Mouse (Mus musculus): ENCODE data around the gene Wdr31. TPM values are rescaled to one million over a fixed set of nuclear protein-coding genes. Genes with fewer than 3 reads are reported as not detected.
"Not testable (repeated sequence)": the region's sequence is repeated elsewhere in the genome, so short reads cannot be mapped to it uniquely, and the experiment has no call there.

Wdr31 gene
- polyA plus RNA-seq, 1 experiment from 2014 or later, result 7.9 TPM

GRCm38 (mm10) chr4:62486162-62486696, 15.5 kb upstream of the Wdr31 start:
- Histone ChIP-seq H3K36me3 (ENCODE audit: control insufficient read depth, insufficient read depth, low read length) (no peaks in the 10 kb centered on the region), H3K4me1 (ENCODE audit: control insufficient read depth, insufficient read depth, low read length) (no peaks in the 10 kb centered on the region), H3K27me3 (ENCODE audit: control insufficient read depth, insufficient read depth, low read length) (no peaks in the 10 kb centered on the region), H3K4me3 (ENCODE audit: low read depth, low read length) (no peak overlapping the region), H3K27ac (ENCODE audit: low read depth, low read length) (no peak overlapping the region), H3K9me3 (ENCODE audit: control insufficient read depth, low read length) (no peaks in the 10 kb centered on the region), H3K9ac (ENCODE audit: low read length) (no peak overlapping the region), H3K4me2 (no peak overlapping the region)
- 89% methylated on average over 15 of the region's 15 CpGs for WGBS
- DNase-seq (ENCODE audit: low spot score, missing footprints) (no peak), ATAC-seq (ENCODE audit: low FRiP score) (no peak; the same call in 1 of the 2 replicates)

GRCm38 (mm10) chr4:62485450-62486161, 14.9 kb upstream of the Wdr31 start:
- WGBS, result 87% methylated on average over 8 of the region's 8 CpGs
- no peak for DNase-seq (ENCODE audit: low spot score, missing footprints)
- no peaks in the 10 kb centered on the region for H3K36me3 ChIP-seq (ENCODE audit: control insufficient read depth, insufficient read depth, low read length)

GRCm38 (mm10) chr4:62484928-62485327, 14.2 kb upstream of the Wdr31 start:
- H3K36me3 ChIP-seq (ENCODE audit: control insufficient read depth, insufficient read depth, low read length), result no peaks in the 10 kb centered on the region
- no peak overlapping the region for H3K27ac ChIP-seq (ENCODE audit: low read depth, low read length)
- H3K27me3 ChIP-seq (ENCODE audit: control insufficient read depth, insufficient read depth, low read length), result peaks cover 9% of the 10 kb centered on the region
- ATAC-seq (ENCODE audit: low FRiP score) (no peak), DNase-seq (ENCODE audit: low spot score, missing footprints) (no peak)
- 83% methylated on average over 3 of the region's 3 CpGs for WGBS
- no peak overlapping the region for H3K4me2 ChIP-seq
- no peak overlapping the region for H3K4me3 ChIP-seq (ENCODE audit: low read depth, low read length)
- H3K4me1 ChIP-seq (ENCODE audit: control insufficient read depth, insufficient read depth, low read length), result 0 out of 2 replicates have a peak, but pooled peaks cover 1% of the 10 kb centered on the region
- no peaks in the 10 kb centered on the region for H3K9me3 ChIP-seq (ENCODE audit: control insufficient read depth, low read length)
- H3K9ac ChIP-seq (ENCODE audit: low read length), result no peak overlapping the region

More at GRCm38 (mm10) chr4:62485450-62486161, 14.9 kb upstream of the Wdr31 start:
- no peak overlapping the region for H3K4me3 ChIP-seq (ENCODE audit: low read depth, low read length)
- H3K4me2 ChIP-seq, result no peak overlapping the region
- H3K27me3 ChIP-seq (ENCODE audit: control insufficient read depth, insufficient read depth, low read length), result peaks cover 2% of the 10 kb centered on the region; the same call in 1 of the 2 replicates
- ATAC-seq (ENCODE audit: low FRiP score), result no peak
- no peak overlapping the region for H3K27ac ChIP-seq (ENCODE audit: low read depth, low read length)
- no peaks in the 10 kb centered on the region for H3K9me3 ChIP-seq (ENCODE audit: control insufficient read depth, low read length)
- H3K4me1 ChIP-seq (ENCODE audit: control insufficient read depth, insufficient read depth, low read length), result no peaks in the 10 kb centered on the region
- no peak overlapping the region for H3K9ac ChIP-seq (ENCODE audit: low read length)

GRCm38 (mm10) chr4:62480709-62481605, 10.3 kb upstream of the Wdr31 start:
- H3K9me3 ChIP-seq (ENCODE audit: control insufficient read depth, low read length), result no peaks in the 10 kb centered on the region
- no peak overlapping the region for H3K4me3 ChIP-seq (ENCODE audit: low read depth, low read length)
- 55% methylated on average over 10 of the region's 10 CpGs for WGBS
- H3K9ac ChIP-seq (ENCODE audit: low read length), result no peak overlapping the region
- 0 out of 2 replicates have a peak, but pooled peaks cover 3% of the 10 kb centered on the region for H3K4me1 ChIP-seq (ENCODE audit: control insufficient read depth, insufficient read depth, low read length)
- H3K36me3 ChIP-seq (ENCODE audit: control insufficient read depth, insufficient read depth, low read length), result no peaks in the 10 kb centered on the region
- DNase-seq (ENCODE audit: low spot score, missing footprints) (no peak), ATAC-seq (ENCODE audit: low FRiP score) (peak; percentile 18; the same call in 1 of the 2 replicates)
- H3K27ac ChIP-seq (ENCODE audit: low read depth, low read length), result no peak overlapping the region
- no peak overlapping the region for H3K4me2 ChIP-seq
- H3K27me3 ChIP-seq (ENCODE audit: control insufficient read depth, insufficient read depth, low read length), result peaks cover 11% of the 10 kb centered on the region

GRCm38 (mm10) chr4:62479937-62480708, 9.4 kb upstream of the Wdr31 start, which contains the start of gene Bspry:
Gene Bspry, plus strand, starts transcription at chr4:62480053.
- peaks cover 11% of the 10 kb centered on the region for H3K27me3 ChIP-seq (ENCODE audit: control insufficient read depth, insufficient read depth, low read length)
- DNase-seq (ENCODE audit: low spot score, missing footprints) (peak; percentile 89), ATAC-seq (ENCODE audit: low FRiP score) (peak; percentile 76)
- peak within 1 kb of the TSS; percentile 37 for H3K4me3 ChIP-seq (ENCODE audit: low read depth, low read length)
- 3% methylated on average over 66 of the region's 71 CpGs for WGBS
- H3K27ac ChIP-seq (ENCODE audit: low read depth, low read length), result no peak within 1 kb of the TSS
- H3K36me3 ChIP-seq (ENCODE audit: control insufficient read depth, insufficient read depth, low read length), result no peaks in the 10 kb centered on the region
- H3K9ac ChIP-seq (ENCODE audit: low read length), result no peak within 1 kb of the TSS
- H3K9me3 ChIP-seq (ENCODE audit: control insufficient read depth, low read length), result no peaks in the 10 kb centered on the region
- H3K4me2 ChIP-seq, result peak within 1 kb of the TSS; percentile 62
- 0 out of 2 replicates have a peak, but pooled peaks cover 3% of the 10 kb centered on the region for H3K4me1 ChIP-seq (ENCODE audit: control insufficient read depth, insufficient read depth, low read length)

- H3K27ac ChIP-seq (ENCODE audit: low read depth, low read length); H3K9me3 ChIP-seq (ENCODE audit: control insufficient read depth, low read length); H3K9ac ChIP-seq (ENCODE audit: low read length); DNase-seq (ENCODE audit: low spot score, missing footprints); H3K36me3 ChIP-seq (ENCODE audit: control insufficient read depth, insufficient read depth, low read length); ATAC-seq (ENCODE audit: low FRiP score); H3K4me1 ChIP-seq (ENCODE audit: control insufficient read depth, insufficient read depth, low read length): not testable (repeated sequence)
- Histone ChIP-seq H3K4me2 (peak overlapping the region; percentile 62), H3K4me3 (ENCODE audit: low read depth, low read length) (peak overlapping the region; percentile 37), H3K27me3 (ENCODE audit: control insufficient read depth, insufficient read depth, low read length) (peaks cover 11% of the 10 kb centered on the region)
- WGBS, result 14% methylated on average over 11 of the region's 11 CpGs
These were observed 8.9 kb upstream of the Wdr31 start for GRCm38 (mm10) chr4:62479593-62479936.

- H3K27me3 ChIP-seq (ENCODE audit: control insufficient read depth, insufficient read depth, low read length), result peaks cover 11% of the 10 kb centered on the region
- ATAC-seq (ENCODE audit: low FRiP score) (no peak), DNase-seq (ENCODE audit: low spot score, missing footprints) (no peak)
- no peaks in the 10 kb centered on the region for H3K9me3 ChIP-seq (ENCODE audit: control insufficient read depth, low read length)
- no peak overlapping the region for H3K4me3 ChIP-seq (ENCODE audit: low read depth, low read length)
- no peak overlapping the region for H3K4me2 ChIP-seq
- 0 out of 2 replicates have a peak, but pooled peaks cover 3% of the 10 kb centered on the region for H3K4me1 ChIP-seq (ENCODE audit: control insufficient read depth, insufficient read depth, low read length)
- no peaks in the 10 kb centered on the region for H3K36me3 ChIP-seq (ENCODE audit: control insufficient read depth, insufficient read depth, low read length)
- 84% methylated on average over 6 of the region's 6 CpGs for WGBS
- H3K9ac ChIP-seq (ENCODE audit: low read length), result no peak overlapping the region
- no peak overlapping the region for H3K27ac ChIP-seq (ENCODE audit: low read depth, low read length)
These were observed 7.0 kb upstream of the Wdr31 start for GRCm38 (mm10) chr4:62477542-62478244.

GRCm38 (mm10) chr4:62475793-62476192, 5.1 kb upstream of the Wdr31 start:
- H3K27me3 ChIP-seq (ENCODE audit: control insufficient read depth, insufficient read depth, low read length), result peaks cover 11% of the 10 kb centered on the region
- H3K36me3 ChIP-seq (ENCODE audit: control insufficient read depth, insufficient read depth, low read length), result no peaks in the 10 kb centered on the region
- H3K4me2 ChIP-seq, result no peak overlapping the region
- H3K27ac ChIP-seq (ENCODE audit: low read depth, low read length), result no peak overlapping the region
- WGBS, result 92% methylated on average over 6 of the region's 6 CpGs
- DNase-seq (ENCODE audit: low spot score, missing footprints) (no peak), ATAC-seq (ENCODE audit: low FRiP score) (no peak)
- H3K4me3 ChIP-seq (ENCODE audit: low read depth, low read length), result no peak overlapping the region
- H3K9ac ChIP-seq (ENCODE audit: low read length), result no peak overlapping the region
- H3K9me3 ChIP-seq (ENCODE audit: control insufficient read depth, low read length), result no peaks in the 10 kb centered on the region
- H3K4me1 ChIP-seq (ENCODE audit: control insufficient read depth, insufficient read depth, low read length), result peaks cover 3% of the 10 kb centered on the region; the same call in 1 of the 2 replicates
